Mouse (Mus musculus) midbrain, embryonic 14.5 days (tissue): ENCODE data around the gene Dnajb12. TPM values are rescaled to one million over a fixed set of nuclear protein-coding genes. Genes with fewer than 3 reads are reported as not detected.
A peak's percentile ranks its signal among the peaks of the same experiment; 100 is the strongest.

ENCODE experiments used
- ATAC-seq: fragments of 200-750 bp; cut with Nextera tagmentation; 2 replicates; pipeline ENCODE4 v1.8.0; 2017; ENCODE audit warnings: moderate number of reproducible peaks, moderate library complexity; ENCODE audit not compliant: low FRiP score, low TSS enrichment
- DNase-seq: peaks from one replicate; pipeline ENCODE4 v3.0.0-alpha.2; 2015
- H3K27ac ChIP-seq: fragments of 300-500 bp; sonication (generic); replicated peaks from 2 replicates; pipeline ENCODE4 v1.5.1; 2014; ENCODE audit warnings: mild to moderate bottlenecking, low read depth, low read length, moderate library complexity
- H3K27me3 ChIP-seq: fragments of 300-500 bp; sonication (generic); 2 replicates; pipeline ENCODE4 v1.6.1; 2014; ENCODE audit warnings: low read length, control low read depth, mixed read lengths; ENCODE audit not compliant: control insufficient read depth, insufficient read depth
- H3K36me3 ChIP-seq: fragments of 300-500 bp; sonication (generic); 2 replicates; pipeline ENCODE4 v1.6.1; 2014; ENCODE audit warnings: low read length, control low read depth; ENCODE audit not compliant: control insufficient read depth, insufficient read depth
- H3K4me1 ChIP-seq: fragments of 300-500 bp; sonication (generic); 2 replicates; pipeline ENCODE4 v1.6.1; 2014; ENCODE audit warnings: mild to moderate bottlenecking, antibody characterized with exemption, low read length, control low read depth; ENCODE audit not compliant: control insufficient read depth, insufficient read depth
- H3K4me2 ChIP-seq: fragments of 300-500 bp; sonication (generic); 2 replicates; pipeline ENCODE4 v1.6.1; 2014; ENCODE audit warnings: mild to moderate bottlenecking, low read length, moderate library complexity
- H3K4me3 ChIP-seq: fragments of 300-500 bp; sonication (generic); replicated peaks from 2 replicates; pipeline ENCODE4 v1.5.1; 2014; ENCODE audit warnings: low read depth, low read length
- H3K9ac ChIP-seq: fragments of 300-500 bp; sonication (generic); replicated peaks from 2 replicates; pipeline ENCODE4 v1.6.1; 2014; ENCODE audit warnings: mild to moderate bottlenecking, low read length, moderate library complexity
- H3K9me3 ChIP-seq: fragments of 300-500 bp; sonication (generic); 2 replicates; pipeline ENCODE4 v1.6.1; 2016; ENCODE audit warnings: low read length, control low read depth, mixed read lengths; ENCODE audit not compliant: control insufficient read depth
- WGBS: fragments of 180-500 bp; shearing (Covaris S2); extraction: QIAGEN DNeasy Blood & Tissue Kit; methylation state at CpG from one replicate; pipeline ENCODE4 v1.1.7; 2014; 5-methylcytosine and 5-hydroxymethylcytosine counted together
- polyA plus RNA-seq: library from polyadenylated mRNA; unstranded; fragments of >200 nt; fragmentation: Nextera tagmentation; extraction: Ambion mirVana; gene quantifications from 2 replicates; pipeline ENCODE4 v1.2.1, GENCODE M21; 2014

Dnajb12 gene
- polyA plus RNA-seq, 1 experiment from 2014 or later: 20.5 TPM

- Histone ChIP-seq H3K27me3 (no peaks in the 10 kb centered on the region), H3K4me3 (no peak overlapping the region), H3K27ac (no peak overlapping the region), H3K9ac (no peak overlapping the region), H3K9me3 (no peaks in the 10 kb centered on the region), H3K4me2 (no peak overlapping the region), H3K36me3 (no peaks in the 10 kb centered on the region), H3K4me1 (peaks cover 9% of the 10 kb centered on the region)
- WGBS: 73% methylated on average over 15 of the region's 15 CpGs
- ATAC-seq (no peak), DNase-seq (no peak)
These were observed 1.8 kb upstream of the Dnajb12 start for GRCm38 (mm10) chr10:59877421-59878117.

GRCm38 (mm10) chr10:59878823-59879222 is 533 bp upstream of the Dnajb12 start:
- Histone ChIP-seq H3K4me3 (peak overlapping the region; percentile 87), H3K9me3 (no peaks in the 10 kb centered on the region), H3K4me1 (peaks cover 9% of the 10 kb centered on the region), H3K36me3 (no peaks in the 10 kb centered on the region), H3K4me2 (peak overlapping the region; percentile 77), H3K27me3 (no peaks in the 10 kb centered on the region), H3K9ac (peak overlapping the region; percentile 97), H3K27ac (peak overlapping the region; percentile 100)
- DNase-seq (no peak), ATAC-seq (0 out of 2 replicates have a peak, but pooled peaks have one; percentile 3)
- 20% methylated on average over 5 of the region's 5 CpGs for WGBS

DNA sequence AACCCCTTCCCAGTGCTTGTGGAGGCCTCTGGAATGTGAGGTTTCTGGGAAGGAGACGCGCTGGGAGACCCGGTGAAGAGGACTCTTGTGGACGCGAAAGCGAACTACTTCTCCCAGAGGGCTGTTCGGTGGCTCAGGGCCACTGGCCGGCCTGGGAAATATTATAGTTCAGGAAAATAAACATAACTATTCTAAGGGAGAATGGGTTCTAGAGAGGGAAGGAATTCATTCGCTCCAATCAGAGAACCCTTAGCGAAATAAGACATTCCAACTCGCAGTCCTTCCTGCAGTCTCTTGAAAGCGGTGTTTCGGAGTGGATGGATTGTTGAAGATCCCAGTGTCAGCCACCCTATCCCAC is 652 bp downstream of the Dnajb12 start:
- Histone ChIP-seq H3K9ac (peak overlapping the region; percentile 97), H3K9me3 (no peaks in the 10 kb centered on the region), H3K27ac (peak overlapping the region; percentile 100), H3K4me2 (peak overlapping the region; percentile 77), H3K4me1 (peaks cover 9% of the 10 kb centered on the region), H3K4me3 (peak overlapping the region; percentile 87), H3K36me3 (no peaks in the 10 kb centered on the region), H3K27me3 (no peaks in the 10 kb centered on the region)
- no peak for DNase-seq
- under 1% methylated on average over 13 of the region's 13 CpGs for WGBS
- peak; percentile 68 for ATAC-seq

DNA sequence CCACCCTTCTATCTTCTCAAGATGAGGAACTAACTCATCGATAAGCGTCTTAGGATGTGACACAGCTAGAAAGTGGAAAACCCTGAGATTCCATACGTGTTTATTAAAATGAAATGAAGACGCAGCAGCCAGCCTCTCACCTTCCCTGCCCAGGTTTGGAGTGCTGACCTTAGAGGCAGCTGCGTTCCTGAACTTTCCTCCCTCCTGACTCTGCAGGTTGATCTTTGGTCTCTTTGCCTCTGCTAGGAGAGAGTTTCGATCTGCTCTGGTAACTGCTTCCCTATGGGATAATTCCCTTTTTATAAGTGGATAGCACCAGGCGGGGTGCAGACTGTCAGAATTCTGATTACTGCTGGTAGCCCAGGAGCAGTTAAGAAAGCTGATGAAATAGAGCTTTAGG is 1.5 kb downstream of the Dnajb12 start:
- Histone ChIP-seq H3K9me3 (no peaks in the 10 kb centered on the region), H3K9ac (no peak overlapping the region), H3K4me3 (peak overlapping the region; percentile 87), H3K4me1 (peaks cover 9% of the 10 kb centered on the region), H3K27ac (no peak overlapping the region), H3K27me3 (no peaks in the 10 kb centered on the region), H3K4me2 (peak overlapping the region; percentile 77), H3K36me3 (no peaks in the 10 kb centered on the region)
- DNase-seq: no peak
- 90% methylated on average over 7 of the region's 7 CpGs for WGBS
- ATAC-seq: no peak

DNA sequence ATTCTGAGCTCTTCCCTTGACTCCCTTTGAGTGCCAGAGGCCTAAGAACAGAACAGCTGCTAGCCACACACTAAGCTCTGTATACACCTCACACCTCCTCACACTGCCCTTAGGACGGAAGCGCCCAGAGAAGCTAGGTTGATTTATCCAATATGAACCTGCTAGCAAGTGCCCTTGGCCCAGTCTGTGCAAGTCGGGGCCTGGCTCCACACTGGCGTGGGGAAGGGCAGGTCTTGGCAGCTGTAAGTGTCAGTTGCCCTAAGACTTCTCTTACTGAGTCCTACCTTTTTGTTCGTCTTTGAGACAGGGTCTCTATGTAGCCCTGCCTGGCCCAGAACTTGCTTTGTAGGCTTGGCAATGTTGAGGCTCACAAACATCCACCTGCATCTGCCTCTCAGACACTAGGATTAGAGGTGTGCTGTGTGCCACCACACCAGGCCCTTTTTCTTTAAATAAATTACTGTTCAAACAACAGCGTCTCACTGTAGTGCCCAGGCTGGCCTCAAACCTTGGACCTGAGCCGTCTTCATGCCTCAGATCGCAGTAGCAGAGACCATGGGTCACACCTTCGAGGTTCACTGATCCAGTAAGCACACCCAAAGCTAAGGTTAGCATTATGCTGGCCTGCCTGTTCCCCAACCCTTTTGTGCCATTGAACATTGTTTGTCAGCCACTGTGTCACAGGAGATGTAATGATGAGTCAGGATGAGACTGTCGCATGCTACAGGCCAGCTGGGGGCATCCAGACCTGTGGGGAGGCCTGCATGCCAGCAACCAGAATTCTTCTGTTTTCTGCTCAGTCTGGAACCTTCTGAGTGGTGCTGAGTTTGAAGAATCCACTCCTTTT is 5.2 kb downstream of the Dnajb12 start:
- peaks cover 9% of the 10 kb centered on the region for H3K4me1 ChIP-seq
- H3K9me3 ChIP-seq: no peaks in the 10 kb centered on the region
- ATAC-seq (no peak), DNase-seq (no peak)
- no peak overlapping the region for H3K4me3 ChIP-seq
- no peak overlapping the region for H3K4me2 ChIP-seq
- no peak overlapping the region for H3K27ac ChIP-seq
- no peaks in the 10 kb centered on the region for H3K36me3 ChIP-seq
- 93% methylated on average over 10 of the region's 10 CpGs for WGBS
- no peaks in the 10 kb centered on the region for H3K27me3 ChIP-seq
- no peak overlapping the region for H3K9ac ChIP-seq

DNA sequence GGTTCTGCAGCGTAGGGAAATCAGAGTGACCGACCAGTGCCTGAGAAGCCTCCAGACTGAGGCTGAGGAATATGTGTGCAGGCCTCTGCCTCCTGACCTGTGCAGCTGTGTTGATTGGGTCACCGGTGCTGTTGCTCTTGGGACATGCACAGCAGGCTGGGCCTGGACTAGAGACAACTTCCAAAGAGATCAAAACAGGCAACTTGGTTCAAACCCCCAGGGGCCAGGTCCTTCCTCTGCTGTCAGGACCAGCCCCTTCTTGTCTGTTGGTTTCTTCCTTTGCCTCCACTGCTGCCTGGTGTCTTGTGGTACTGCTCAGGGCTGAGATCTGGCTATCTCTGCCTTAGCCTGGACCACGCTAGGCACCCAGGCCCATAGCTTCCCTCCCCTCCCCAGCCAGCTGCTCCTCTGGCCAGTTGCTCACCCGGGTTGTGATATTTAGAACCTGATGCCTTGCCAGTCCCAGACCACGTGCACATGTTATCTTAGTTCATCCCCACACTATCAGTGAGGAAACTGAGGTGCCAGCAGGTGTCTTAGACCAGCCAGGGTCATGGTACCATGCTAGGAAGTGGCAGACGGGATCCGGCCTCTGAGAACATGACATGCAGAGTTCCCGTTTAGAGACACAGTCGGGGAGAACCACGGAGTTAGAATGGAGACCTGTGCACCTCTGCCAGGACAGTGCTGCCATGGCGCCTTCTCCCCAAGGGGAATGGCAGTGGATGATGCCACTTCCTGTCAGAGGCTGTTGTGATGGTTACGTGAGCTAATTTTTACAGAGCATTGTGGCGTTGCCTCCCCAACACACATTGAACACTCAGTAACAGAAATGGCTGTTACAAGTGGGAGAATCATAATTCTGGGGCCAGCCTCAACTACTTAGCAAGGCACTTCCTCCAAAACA is 6.1 kb downstream of the Dnajb12 start:
- Histone ChIP-seq H3K27ac (no peak overlapping the region), H3K36me3 (no peaks in the 10 kb centered on the region), H3K9ac (no peak overlapping the region), H3K9me3 (no peaks in the 10 kb centered on the region), H3K4me2 (no peak overlapping the region), H3K4me1 (peaks cover 7% of the 10 kb centered on the region), H3K4me3 (no peak overlapping the region), H3K27me3 (no peaks in the 10 kb centered on the region)
- 91% methylated on average over 14 of the region's 14 CpGs for whole genome bisulfite sequencing
- DNase-seq: no peak
- no peak for ATAC-seq

DNA sequence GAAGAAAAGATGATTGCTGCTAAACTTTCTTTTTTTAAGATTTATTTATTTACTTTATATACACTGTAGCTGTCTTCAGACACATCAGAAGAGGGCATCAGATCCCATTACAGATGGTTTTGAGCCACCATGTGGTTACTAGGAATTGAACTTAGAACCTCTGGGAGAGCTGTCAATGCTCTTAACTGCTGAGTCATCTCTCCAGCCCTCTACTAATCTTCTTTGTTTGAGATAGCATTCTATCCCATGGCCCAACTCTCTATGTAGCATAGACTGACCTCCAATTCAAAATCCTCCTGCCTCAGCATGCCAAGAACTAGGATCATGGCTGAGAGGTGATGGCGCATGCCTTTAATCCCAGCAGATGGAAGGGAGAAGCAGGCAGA is 6.7 kb downstream of the Dnajb12 start:
- ATAC-seq (no peak), DNase-seq (no peak)
- Histone ChIP-seq H3K9ac (no peak overlapping the region), H3K27me3 (no peaks in the 10 kb centered on the region), H3K4me1 (peaks cover under 1% of the 10 kb centered on the region), H3K27ac (no peak overlapping the region), H3K4me2 (no peak overlapping the region), H3K4me3 (no peak overlapping the region), H3K9me3 (no peaks in the 10 kb centered on the region), H3K36me3 (peaks cover under 1% of the 10 kb centered on the region; the same call in 1 of the 2 replicates)
- WGBS: 96% methylated on average over 1 of the region's 1 CpGs

GRCm38 (mm10) chr10:59887432-59887831 is 8.1 kb downstream of the Dnajb12 start:
- no peaks in the 10 kb centered on the region for H3K9me3 ChIP-seq
- WGBS: 89% methylated on average over 5 of the region's 5 CpGs
- H3K9ac ChIP-seq: no peak overlapping the region
- no peak overlapping the region for H3K4me2 ChIP-seq
- H3K27ac ChIP-seq: no peak overlapping the region
- DNase-seq (no peak), ATAC-seq (no peak)
- peaks cover 14% of the 10 kb centered on the region for H3K36me3 ChIP-seq
- no peak overlapping the region for H3K4me3 ChIP-seq
- H3K27me3 ChIP-seq: no peaks in the 10 kb centered on the region
- H3K4me1 ChIP-seq: no peaks in the 10 kb centered on the region
